Mouse (Mus musculus): Measurements from ENCODE around the gene Hils1.

The Hils1 gene

DNA sequence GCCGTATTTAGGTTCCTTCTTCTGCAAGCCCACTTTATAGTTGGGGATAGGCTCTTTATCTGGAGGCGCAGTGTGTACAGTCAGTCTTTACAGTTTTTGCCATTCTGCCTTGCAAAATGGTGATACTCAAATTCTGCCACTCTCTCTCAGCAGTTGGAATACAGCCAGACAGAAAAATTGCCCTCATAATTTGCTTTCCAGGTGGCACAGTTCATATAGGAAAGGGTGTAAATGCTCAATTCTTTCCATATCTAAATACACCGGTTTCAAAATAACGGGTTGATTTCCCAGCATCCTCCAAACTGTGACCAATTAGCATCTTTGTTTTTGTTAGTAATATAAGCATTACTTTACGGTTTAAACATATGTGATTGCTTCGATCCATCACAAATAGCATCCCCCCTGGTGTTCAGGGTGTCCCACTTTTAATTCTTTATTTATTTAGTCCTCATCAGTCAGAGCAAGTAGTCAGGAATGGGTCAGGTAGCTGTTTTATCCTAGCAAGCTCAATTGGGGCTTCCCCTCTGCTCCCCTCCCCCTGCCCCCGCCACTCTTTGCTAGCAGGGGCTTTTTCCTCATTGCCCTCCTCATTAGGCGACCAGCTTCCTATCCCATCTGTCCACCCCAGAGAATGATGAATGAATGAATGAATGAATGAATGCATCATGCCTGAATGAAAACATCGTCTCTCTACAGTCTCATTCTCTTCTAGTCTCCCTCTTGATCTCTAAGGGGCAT lies 11.0 kb downstream of the Hils1 start:
- in situ Hi-C loops (cut with MboI; ENCODE audit: low pct_unique_long_range_greater_than_20kb in 1 of 2, low sequenced_read_pairs in 2 of 2, unreplicated experiment in 1 of 2) = no loop called here

GRCm38 (mm10) chr11:94978947-94979346 lies 11.6 kb downstream of the Hils1 start:
- in situ Hi-C loops (cut with MboI; ENCODE audit: low pct_unique_long_range_greater_than_20kb in 1 of 2, low sequenced_read_pairs in 2 of 2, unreplicated experiment in 1 of 2) = no loop called here

- in situ Hi-C loops (cut with MboI; ENCODE audit: low pct_unique_long_range_greater_than_20kb in 1 of 2, low sequenced_read_pairs in 2 of 2, unreplicated experiment in 1 of 2) = no loop called here
Observed at GRCm38 (mm10) chr11:94979462-94980179, 12.2 kb downstream of the Hils1 start.

DNA sequence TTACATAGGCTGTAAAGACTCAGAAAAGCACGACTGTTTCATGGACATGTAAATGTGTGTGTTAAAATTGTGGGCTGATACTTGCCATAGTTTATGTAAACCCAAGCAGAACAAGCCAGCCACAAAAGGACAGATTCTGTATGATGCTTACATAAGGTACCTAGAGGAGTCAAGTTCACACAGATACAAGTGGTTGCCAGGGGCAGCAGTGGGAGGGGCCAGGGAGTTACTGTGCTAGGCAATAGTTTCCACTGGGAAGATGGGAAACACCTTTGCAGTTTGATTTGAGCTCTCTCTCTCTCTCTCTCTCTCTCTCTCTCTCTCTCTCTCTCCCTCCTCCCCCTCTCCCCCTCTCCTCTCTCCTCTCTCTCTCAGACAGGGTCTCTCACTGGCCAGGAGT lies 17.7 kb downstream of the Hils1 start:
- in situ Hi-C loops (cut with MboI; ENCODE audit: low pct_unique_long_range_greater_than_20kb in 1 of 2, low sequenced_read_pairs in 2 of 2, unreplicated experiment in 1 of 2) = no loop called here

DNA sequence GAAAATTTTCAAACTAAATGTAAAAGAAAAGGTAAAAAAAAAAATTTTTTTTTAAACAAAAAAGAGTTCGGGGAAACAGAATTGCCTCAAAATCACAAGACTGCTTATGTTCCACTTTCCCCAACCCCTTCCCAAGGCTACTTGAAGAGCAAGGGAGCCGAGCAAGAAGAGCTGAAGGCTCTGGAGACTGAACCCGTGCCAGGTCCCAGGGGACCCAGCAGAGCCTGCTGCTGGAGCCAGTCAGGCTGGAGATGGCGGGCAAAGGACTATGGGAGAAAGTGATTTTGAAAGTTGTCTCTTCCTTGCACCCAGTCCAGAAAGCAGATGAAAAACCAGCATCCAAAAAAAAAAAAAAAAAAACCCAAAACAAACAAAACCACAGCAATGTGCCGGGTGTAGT lies 18.4 kb downstream of the Hils1 start:
- in situ Hi-C loops (cut with MboI; ENCODE audit: low pct_unique_long_range_greater_than_20kb in 1 of 2, low sequenced_read_pairs in 2 of 2, unreplicated experiment in 1 of 2) = no loop called here

DNA sequence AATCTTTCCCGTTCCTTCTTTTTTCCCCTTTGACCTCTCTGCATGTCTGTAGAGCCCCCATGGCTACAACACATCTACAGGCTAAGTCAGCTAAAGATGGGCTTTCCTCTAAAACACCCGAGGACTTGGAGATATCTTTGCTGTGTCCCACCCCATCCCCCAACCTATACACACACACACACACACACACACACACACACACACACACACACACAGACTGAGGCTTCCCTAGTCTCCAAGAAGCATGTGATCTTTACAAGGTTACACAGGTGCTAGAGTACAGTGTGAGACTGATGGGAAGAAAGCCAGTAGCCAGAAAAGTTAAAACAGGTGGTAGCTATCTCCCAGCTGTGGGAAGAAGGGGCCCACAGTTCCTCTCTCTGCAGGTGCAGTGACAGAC lies 19.0 kb downstream of the Hils1 start:
- in situ Hi-C loops (cut with MboI; ENCODE audit: low pct_unique_long_range_greater_than_20kb in 1 of 2, low sequenced_read_pairs in 2 of 2, unreplicated experiment in 1 of 2) = no loop called here

GRCm38 (mm10) chr11:94987341-94987740 lies 19.9 kb downstream of the Hils1 start:
- in situ Hi-C loops (cut with MboI; ENCODE audit: low pct_unique_long_range_greater_than_20kb in 1 of 2, low sequenced_read_pairs in 2 of 2, unreplicated experiment in 1 of 2) = no loop called here

DNA sequence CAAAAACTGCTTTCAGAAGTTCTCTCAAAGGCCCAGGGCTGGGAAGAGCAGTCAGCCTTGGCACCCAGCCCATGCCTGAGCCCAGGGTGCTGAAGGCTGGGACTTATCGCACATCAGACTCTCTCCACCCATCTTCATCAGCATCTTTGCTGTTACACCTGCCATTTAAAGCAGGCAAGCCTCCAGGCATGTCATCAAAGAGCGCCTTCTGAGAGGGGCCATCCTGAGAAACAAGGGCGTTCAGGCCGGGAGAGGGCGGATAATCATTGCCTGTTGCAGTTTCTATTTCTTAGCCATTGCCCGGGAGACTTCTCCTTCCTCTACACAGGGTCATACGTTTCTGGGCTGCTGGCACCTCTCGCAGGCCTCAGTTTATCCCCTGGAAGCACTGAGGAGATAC lies 20.5 kb downstream of the Hils1 start:
- in situ Hi-C loops (cut with MboI; ENCODE audit: low pct_unique_long_range_greater_than_20kb in 1 of 2, low sequenced_read_pairs in 2 of 2, unreplicated experiment in 1 of 2) = no loop called here

- in situ Hi-C loops (cut with MboI; ENCODE audit: low pct_unique_long_range_greater_than_20kb in 1 of 2, low sequenced_read_pairs in 2 of 2, unreplicated experiment in 1 of 2) = no loop called here
Observed at GRCm38 (mm10) chr11:94988780-94989561, 21.6 kb downstream of the Hils1 start.

DNA sequence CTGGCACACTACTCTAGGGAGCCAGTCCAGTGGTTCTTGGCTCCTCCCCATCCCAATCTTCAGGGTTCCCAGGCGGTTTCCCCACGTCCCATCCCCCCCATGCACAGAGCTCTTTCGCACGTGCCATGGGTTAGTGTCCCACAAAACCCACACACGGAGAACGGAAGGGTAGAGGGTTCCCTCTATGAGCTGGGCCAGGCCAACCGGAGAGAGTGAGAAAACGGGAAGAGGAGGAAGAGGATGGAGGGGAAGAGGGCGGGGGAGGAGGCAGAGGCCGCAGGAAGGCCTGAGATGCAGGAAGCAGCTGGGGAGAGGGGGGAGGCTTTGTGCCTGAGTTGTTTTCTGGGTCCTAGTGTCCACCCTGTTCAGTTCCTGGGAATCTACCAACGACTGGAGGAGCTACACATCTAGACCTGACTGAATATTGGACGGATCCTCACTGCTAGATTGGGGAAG lies 22.2 kb downstream of the Hils1 start:
- in situ Hi-C loops (cut with MboI; ENCODE audit: low pct_unique_long_range_greater_than_20kb in 1 of 2, low sequenced_read_pairs in 2 of 2, unreplicated experiment in 1 of 2) = no loop called here

DNA sequence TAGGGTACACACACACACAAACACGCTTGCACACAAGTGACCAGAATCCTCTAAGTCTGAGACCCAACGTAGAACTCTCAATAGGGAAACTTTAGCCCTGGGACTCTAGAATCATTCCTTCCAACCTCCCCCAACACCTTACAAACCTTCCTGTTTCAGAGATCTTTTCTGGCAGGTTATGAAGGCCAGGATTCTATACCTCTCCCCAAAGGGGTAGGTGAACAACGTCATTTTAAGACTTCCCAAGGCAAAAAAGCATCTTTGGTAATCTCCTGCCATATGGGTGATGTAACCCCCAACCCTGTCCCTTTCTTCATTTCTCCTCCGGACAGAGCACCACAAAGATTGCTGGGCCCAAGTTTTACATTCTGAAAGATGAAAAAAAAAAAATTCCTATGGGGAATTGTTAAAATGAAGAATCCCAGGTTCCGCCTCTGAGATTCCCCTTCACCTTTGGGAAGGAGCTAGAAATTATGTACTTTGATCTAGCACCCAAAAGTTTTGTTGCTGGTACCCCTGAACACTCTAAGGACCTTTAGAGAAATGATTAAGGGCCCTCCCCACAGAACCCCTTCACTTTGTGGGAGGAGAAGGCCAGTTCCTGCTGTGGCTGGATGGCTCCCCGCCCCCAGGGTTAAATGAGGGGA lies 22.8 kb downstream of the Hils1 start:
- in situ Hi-C loops (cut with MboI; ENCODE audit: low pct_unique_long_range_greater_than_20kb in 1 of 2, low sequenced_read_pairs in 2 of 2, unreplicated experiment in 1 of 2) = no loop called here

- in situ Hi-C loops (cut with MboI; ENCODE audit: low pct_unique_long_range_greater_than_20kb in 1 of 2, low sequenced_read_pairs in 2 of 2, unreplicated experiment in 1 of 2) = no loop called here
Observed at GRCm38 (mm10) chr11:94990749-94991577, 23.6 kb downstream of the Hils1 start, which contains the start of gene Ppp1r9b. Gene Ppp1r9b (plus strand): TSS chr11:94991035.

- in situ Hi-C loops (cut with MboI; ENCODE audit: low pct_unique_long_range_greater_than_20kb in 1 of 2, low sequenced_read_pairs in 2 of 2, unreplicated experiment in 1 of 2) = no loop called here
Observed at GRCm38 (mm10) chr11:94991641-94992479, 24.5 kb downstream of the Hils1 start.

DNA sequence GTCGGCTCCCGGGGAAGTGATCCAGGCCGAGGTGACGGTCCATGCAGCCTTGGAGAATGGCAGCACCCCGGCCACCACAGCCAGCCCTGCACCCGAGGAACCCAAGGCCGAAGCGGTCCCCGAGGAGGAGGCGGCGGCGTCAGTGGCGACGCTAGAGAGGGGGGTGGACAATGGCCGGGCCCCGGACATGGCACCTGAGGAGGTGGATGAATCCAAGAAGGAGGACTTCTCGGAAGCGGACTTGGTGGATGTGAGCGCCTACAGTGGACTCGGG lies 25.0 kb downstream of the Hils1 start:
- in situ Hi-C loops (cut with MboI; ENCODE audit: low pct_unique_long_range_greater_than_20kb in 1 of 2, low sequenced_read_pairs in 2 of 2, unreplicated experiment in 1 of 2) = no loop called here

DNA sequence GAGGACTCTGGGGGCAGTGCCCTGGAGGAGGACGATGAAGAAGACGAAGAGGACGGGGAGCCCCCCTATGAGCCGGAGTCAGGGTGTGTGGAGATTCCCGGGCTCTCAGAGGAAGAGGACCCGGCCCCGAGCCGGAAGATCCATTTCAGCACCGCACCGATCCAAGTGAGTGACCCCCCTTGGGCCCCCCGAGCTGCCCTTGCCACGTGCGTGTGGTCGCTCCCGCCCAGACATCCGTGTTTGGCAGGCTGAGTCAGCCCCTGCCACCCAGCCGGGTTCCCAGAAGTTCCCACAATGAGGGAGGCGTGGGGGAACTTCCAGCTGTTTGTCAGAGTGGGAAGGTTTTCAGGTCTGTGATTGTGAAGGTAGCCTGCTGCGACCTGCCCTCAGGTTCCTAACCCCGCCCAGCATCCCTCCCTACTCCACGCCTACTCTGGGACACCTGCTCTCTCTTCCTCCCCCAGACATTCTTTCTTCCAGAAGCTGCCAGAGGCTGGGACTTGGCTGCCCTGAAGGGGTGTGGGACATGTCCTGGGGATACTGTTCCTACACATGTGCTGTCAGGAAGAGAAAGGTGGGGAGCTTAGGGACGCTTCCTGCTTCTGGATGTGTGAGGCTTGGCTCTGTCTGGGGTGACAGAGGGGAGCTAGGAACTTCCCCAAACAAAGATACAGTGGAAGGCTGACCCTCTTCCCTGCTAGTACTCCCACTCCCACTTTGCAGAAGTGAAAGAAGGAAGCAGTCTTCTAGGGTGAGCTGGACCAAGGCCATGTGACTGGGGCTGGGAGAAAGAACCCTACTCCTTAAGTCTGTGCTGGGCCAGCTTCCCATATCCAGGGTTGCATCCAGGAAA lies 25.6 kb downstream of the Hils1 start:
- in situ Hi-C loops (cut with MboI; ENCODE audit: low pct_unique_long_range_greater_than_20kb in 1 of 2, low sequenced_read_pairs in 2 of 2, unreplicated experiment in 1 of 2) = no loop called here

- in situ Hi-C loops (cut with MboI; ENCODE audit: low pct_unique_long_range_greater_than_20kb in 1 of 2, low sequenced_read_pairs in 2 of 2, unreplicated experiment in 1 of 2) = no loop called here
Observed at GRCm38 (mm10) chr11:94994208-94994814, 26.9 kb downstream of the Hils1 start.

All from mouse embryonic stem cell (cell line).